Mouse (Mus musculus) stomach, embryonic 14.5 days (tissue): ENCODE measurements around the gene H2-Aa. TPM values are rescaled to one million over a fixed set of nuclear protein-coding genes. Genes with fewer than 3 reads are reported as not detected.
A peak's percentile ranks its signal among the peaks of the same experiment; 100 is the strongest.

ENCODE experiments used
- ATAC-seq: fragments of 200-750 bp; cut with Nextera tagmentation; 2 replicates; pipeline ENCODE4 v1.8.0; 2017; ENCODE audit warnings: low read depth, moderate TSS enrichment; ENCODE audit not compliant: insufficient number of reproducible peaks, insufficient read depth, low FRiP score
- H3K27ac ChIP-seq: fragments of 300-500 bp; sonication (generic); 2 replicates; pipeline ENCODE4 v1.5.1; 2014; ENCODE audit warnings: mild to moderate bottlenecking, low read length, moderate library complexity, mixed read lengths
- H3K27me3 ChIP-seq: fragments of 300-500 bp; sonication (generic); 2 replicates; pipeline ENCODE4 v1.6.1; 2014; ENCODE audit warnings: low read length, control low read depth, mixed read lengths; ENCODE audit not compliant: control insufficient read depth, insufficient read depth
- H3K36me3 ChIP-seq: fragments of 300-500 bp; sonication (generic); 2 replicates; pipeline ENCODE4 v1.6.1; 2014; ENCODE audit warnings: mild to moderate bottlenecking, control low read depth, low read length, moderate library complexity, mixed read lengths; ENCODE audit not compliant: control insufficient read depth, insufficient read depth
- H3K4me1 ChIP-seq: fragments of 300-500 bp; sonication (generic); 2 replicates; pipeline ENCODE4 v1.6.1; 2014; ENCODE audit warnings: low read length, control low read depth, mixed read lengths; ENCODE audit not compliant: control insufficient read depth, insufficient read depth
- H3K4me2 ChIP-seq: fragments of 300-500 bp; sonication (generic); replicated peaks from 2 replicates; pipeline ENCODE4 v1.6.1; 2014; ENCODE audit warnings: low read depth, low read length, control low read depth
- H3K4me3 ChIP-seq: fragments of 300-500 bp; sonication (generic); 2 replicates; pipeline ENCODE4 v1.5.1; 2014; ENCODE audit warnings: low read depth, low read length, control low read depth
- H3K9ac ChIP-seq: fragments of 300-500 bp; sonication (generic); replicated peaks from 2 replicates; pipeline ENCODE4 v1.6.1; 2014; ENCODE audit warnings: low read depth, mild to moderate bottlenecking, control low read depth, low read length, moderate library complexity, mixed read lengths
- H3K9me3 ChIP-seq: fragments of 300-500 bp; sonication (generic); 2 replicates; pipeline ENCODE4 v1.6.1; 2016; ENCODE audit warnings: low read depth, low read length, control low read depth; ENCODE audit not compliant: control insufficient read depth
- WGBS: fragments of 180-500 bp; shearing (Covaris S2); extraction: QIAGEN DNeasy Blood & Tissue Kit; methylation state at CpG from one replicate; pipeline ENCODE4 v1.1.7; 2014; 5-methylcytosine and 5-hydroxymethylcytosine counted together
- polyA plus RNA-seq: library from polyadenylated mRNA; unstranded; fragments of >200 nt; fragmentation: Nextera tagmentation; extraction: Ambion mirVana; gene quantifications from 2 replicates; pipeline ENCODE4 v1.2.1, GENCODE M21; 2014

H2-Aa gene
- polyA plus RNA-seq, 1 experiment from 2014 or later: 4.4 TPM

- no peaks in the 10 kb centered on the region for H3K9me3 ChIP-seq
- H3K4me2 ChIP-seq: no peak overlapping the region
- no peaks in the 10 kb centered on the region for H3K27me3 ChIP-seq
- 64% methylated on average over 4 of the region's 4 CpGs for WGBS
- no peaks in the 10 kb centered on the region; the same call in 1 of the 2 replicates for H3K4me1 ChIP-seq
- H3K9ac ChIP-seq: no peak overlapping the region
- no peak overlapping the region for H3K4me3 ChIP-seq
- no peaks in the 10 kb centered on the region for H3K36me3 ChIP-seq
- no peak for ATAC-seq
- no peak overlapping the region for H3K27ac ChIP-seq
Observed at GRCm38 (mm10) chr17:34294249-34294648, 6.6 kb upstream of the H2-Aa start.

- 53% methylated on average over 2 of the region's 2 CpGs for WGBS
- H3K9ac ChIP-seq: no peak overlapping the region
- H3K27ac ChIP-seq: no peak overlapping the region
- no peaks in the 10 kb centered on the region for H3K27me3 ChIP-seq
- no peaks in the 10 kb centered on the region for H3K36me3 ChIP-seq
- ATAC-seq: no peak
- no peak overlapping the region for H3K4me2 ChIP-seq
- H3K4me3 ChIP-seq: no peak overlapping the region
- H3K4me1 ChIP-seq: no peaks in the 10 kb centered on the region; the same call in 1 of the 2 replicates
- H3K9me3 ChIP-seq: no peaks in the 10 kb centered on the region
Observed at GRCm38 (mm10) chr17:34293533-34293932, 5.9 kb upstream of the H2-Aa start.

- no peaks in the 10 kb centered on the region; the same call in 1 of the 2 replicates for H3K4me1 ChIP-seq
- H3K9ac ChIP-seq: no peak overlapping the region
- 92% methylated on average over 4 of the region's 4 CpGs for WGBS
- H3K27me3 ChIP-seq: no peaks in the 10 kb centered on the region
- no peak overlapping the region for H3K4me2 ChIP-seq
- no peak overlapping the region for H3K4me3 ChIP-seq
- no peak for ATAC-seq
- H3K27ac ChIP-seq: no peak overlapping the region
- no peaks in the 10 kb centered on the region for H3K9me3 ChIP-seq
- H3K36me3 ChIP-seq: no peaks in the 10 kb centered on the region
Observed at GRCm38 (mm10) chr17:34292570-34292969, 4.9 kb upstream of the H2-Aa start.

- H3K36me3 ChIP-seq: no peaks in the 10 kb centered on the region
- no peak overlapping the region for H3K4me3 ChIP-seq
- no peaks in the 10 kb centered on the region for H3K9me3 ChIP-seq
- H3K27me3 ChIP-seq: no peaks in the 10 kb centered on the region
- no peak overlapping the region for H3K9ac ChIP-seq
- 14% methylated on average over 8 of the region's 8 CpGs for WGBS
- H3K27ac ChIP-seq: no peak overlapping the region
- no peaks in the 10 kb centered on the region; the same call in 1 of the 2 replicates for H3K4me1 ChIP-seq
- no peak overlapping the region for H3K4me2 ChIP-seq
- peak; percentile 78; the same call in 1 of the 2 replicates for ATAC-seq
Observed at GRCm38 (mm10) chr17:34291609-34292008, 4.0 kb upstream of the H2-Aa start.

GRCm38 (mm10) chr17:34288131-34288530 lies 508 bp upstream of the H2-Aa start:
- no peak for ATAC-seq
- H3K9me3 ChIP-seq: no peaks in the 10 kb centered on the region
- H3K27me3 ChIP-seq: no peaks in the 10 kb centered on the region
- no peaks in the 10 kb centered on the region for H3K4me1 ChIP-seq
- no peaks in the 10 kb centered on the region for H3K36me3 ChIP-seq
- H3K27ac ChIP-seq: no peak overlapping the region
- no peak overlapping the region for H3K9ac ChIP-seq
- H3K4me3 ChIP-seq: no peak overlapping the region
- no peak overlapping the region for H3K4me2 ChIP-seq
- 70% methylated on average over 3 of the region's 3 CpGs for WGBS

- Histone ChIP-seq H3K4me3 (no peak overlapping the region), H3K36me3 (no peaks in the 10 kb centered on the region)
Observed at GRCm38 (mm10) chr17:34286999-34287398, 624 bp downstream of the H2-Aa start.

GRCm38 (mm10) chr17:34286501-34286900 lies 1.1 kb downstream of the H2-Aa start:
- H3K27ac ChIP-seq: no peak overlapping the region
- no peak overlapping the region for H3K9ac ChIP-seq
- no peaks in the 10 kb centered on the region for H3K27me3 ChIP-seq
- H3K4me3 ChIP-seq: no peak overlapping the region
- 84% methylated on average over 5 of the region's 5 CpGs for WGBS
- no peak overlapping the region for H3K4me2 ChIP-seq
- ATAC-seq: no peak
- no peaks in the 10 kb centered on the region for H3K36me3 ChIP-seq
- H3K4me1 ChIP-seq: no peaks in the 10 kb centered on the region
- H3K9me3 ChIP-seq: no peaks in the 10 kb centered on the region

More at GRCm38 (mm10) chr17:34286999-34287398, 624 bp downstream of the H2-Aa start:
- no peak overlapping the region for H3K4me2 ChIP-seq
- no peaks in the 10 kb centered on the region for H3K4me1 ChIP-seq
- 58% methylated on average over 6 of the region's 6 CpGs for WGBS
- H3K9me3 ChIP-seq: no peaks in the 10 kb centered on the region
- no peak for ATAC-seq
- no peak overlapping the region for H3K27ac ChIP-seq
- no peaks in the 10 kb centered on the region for H3K27me3 ChIP-seq
- no peak overlapping the region for H3K9ac ChIP-seq

- no peaks in the 10 kb centered on the region for H3K36me3 ChIP-seq
- WGBS: 34% methylated on average over 4 of the region's 4 CpGs
- H3K4me1 ChIP-seq: no peaks in the 10 kb centered on the region
- H3K4me2 ChIP-seq: no peak overlapping the region
- no peak overlapping the region for H3K27ac ChIP-seq
- H3K9ac ChIP-seq: no peak overlapping the region
- no peaks in the 10 kb centered on the region for H3K27me3 ChIP-seq
- no peaks in the 10 kb centered on the region for H3K9me3 ChIP-seq
- H3K4me3 ChIP-seq: no peak overlapping the region
- no peak for ATAC-seq
Observed at GRCm38 (mm10) chr17:34285848-34286247, 1.8 kb downstream of the H2-Aa start.

GRCm38 (mm10) chr17:34285371-34285770 lies 2.3 kb downstream of the H2-Aa start:
- no peaks in the 10 kb centered on the region for H3K36me3 ChIP-seq
- 77% methylated on average over 4 of the region's 4 CpGs for WGBS
- no peak overlapping the region for H3K27ac ChIP-seq
- no peak overlapping the region for H3K4me3 ChIP-seq
- no peaks in the 10 kb centered on the region for H3K9me3 ChIP-seq
- H3K4me1 ChIP-seq: no peaks in the 10 kb centered on the region
- H3K4me2 ChIP-seq: no peak overlapping the region
- no peak overlapping the region for H3K9ac ChIP-seq
- no peaks in the 10 kb centered on the region for H3K27me3 ChIP-seq
- ATAC-seq: no peak
